Mouse (Mus musculus): Measurements from ENCODE around the gene Nf1. TPM values are rescaled to one million over a fixed set of nuclear protein-coding genes. Genes with fewer than 3 reads are reported as not detected.

The Nf1 gene
- total RNA-seq, 2 experiments from 2014 or later = 30.9 to 31.6 TPM

- DNase-seq = no peak
- intact Hi-C loops (cut with DNase I) = no loop called here
These were observed 108.9 kb downstream of the Nf1 start for GRCm38 (mm10) chr11:79448361-79448760.

- DNase-seq = no peak
- intact Hi-C loops (cut with DNase I) = no loop called here
These were observed 113.5 kb downstream of the Nf1 start for GRCm38 (mm10) chr11:79452966-79453365.

GRCm38 (mm10) chr11:79457928-79458327, 118.4 kb downstream of the Nf1 start:
- no peak for DNase-seq
- intact Hi-C loops (cut with DNase I) = no loop called here

- DNase-seq = no peak
- intact Hi-C loops (cut with DNase I) = no loop called here
These were observed 120.4 kb downstream of the Nf1 start for GRCm38 (mm10) chr11:79459846-79460245.

GRCm38 (mm10) chr11:79460756-79461450, 121.4 kb downstream of the Nf1 start:
- intact Hi-C loops (cut with DNase I) = no loop called here
- no peak for DNase-seq

GRCm38 (mm10) chr11:79468097-79468496, 128.6 kb downstream of the Nf1 start:
- intact Hi-C loops (cut with DNase I) = no loop called here

GRCm38 (mm10) chr11:79483392-79483791, 143.9 kb downstream of the Nf1 start:
- no peak for DNase-seq
- intact Hi-C loops (cut with DNase I) = no loop called here

More at GRCm38 (mm10) chr11:79468097-79468496, 128.6 kb downstream of the Nf1 start:
- no peak for DNase-seq

- no peak for DNase-seq
- intact Hi-C loops (cut with DNase I) = no loop called here
These were observed 144.5 kb downstream of the Nf1 start for GRCm38 (mm10) chr11:79483876-79484528.

- no peak for DNase-seq
- intact Hi-C loops (cut with DNase I) = no loop called here
These were observed 145.2 kb downstream of the Nf1 start for GRCm38 (mm10) chr11:79484721-79485120.

- DNase-seq = no peak
- intact Hi-C loops (cut with DNase I) = no loop called here
These were observed 155.7 kb downstream of the Nf1 start for GRCm38 (mm10) chr11:79494976-79495800.

- DNase-seq = no peak
- intact Hi-C loops (cut with DNase I) = no loop called here
These were observed 163.4 kb downstream of the Nf1 start for GRCm38 (mm10) chr11:79502917-79503316.

GRCm38 (mm10) chr11:79503845-79504244, 164.4 kb downstream of the Nf1 start, which contains the start of gene Omg:
Omg (minus strand) TSS chr11:79504084.
- intact Hi-C loops (cut with DNase I) = no loop called here
- no peak for DNase-seq

- intact Hi-C loops (cut with DNase I) = no loop called here
- DNase-seq = no peak
These were observed 165.0 kb downstream of the Nf1 start for GRCm38 (mm10) chr11:79504506-79504905.

- intact Hi-C loops (cut with DNase I) = no loop called here
- DNase-seq = no peak
These were observed 172.5 kb downstream of the Nf1 start for GRCm38 (mm10) chr11:79511970-79512369.

GRCm38 (mm10) chr11:79515331-79515730, 175.8 kb downstream of the Nf1 start:
- intact Hi-C loops (cut with DNase I) = no loop called here

GRCm38 (mm10) chr11:79515798-79516197, 176.3 kb downstream of the Nf1 start:
- intact Hi-C loops (cut with DNase I) = no loop called here
- no peak for DNase-seq

More at GRCm38 (mm10) chr11:79515331-79515730, 175.8 kb downstream of the Nf1 start:
- DNase-seq = no peak

GRCm38 (mm10) chr11:79519299-79519698, 179.8 kb downstream of the Nf1 start:
- intact Hi-C loops (cut with DNase I) = no loop called here
- DNase-seq = no peak

GRCm38 (mm10) chr11:79519878-79520291, 180.4 kb downstream of the Nf1 start:
- DNase-seq = no peak
- intact Hi-C loops (cut with DNase I) = no loop called here

GRCm38 (mm10) chr11:79520772-79521171, 181.3 kb downstream of the Nf1 start:
- no peak for DNase-seq
- intact Hi-C loops (cut with DNase I) = no loop called here

- intact Hi-C loops (cut with DNase I) = no loop called here
These were observed 182.4 kb downstream of the Nf1 start for GRCm38 (mm10) chr11:79521930-79522329.

GRCm38 (mm10) chr11:79522944-79523343, 183.5 kb downstream of the Nf1 start:
- no peak for DNase-seq
- intact Hi-C loops (cut with DNase I) = no loop called here

More at GRCm38 (mm10) chr11:79521930-79522329, 182.4 kb downstream of the Nf1 start:
- DNase-seq = no peak

Data from heart, postnatal 14 days (tissue).